Mouse (Mus musculus) common myeloid progenitor, adult 5-6 weeks (primary cell): ENCODE results near the gene Wnk4. TPM values are rescaled to one million over a fixed set of nuclear protein-coding genes. Genes with fewer than 3 reads are reported as not detected.
"Not testable (repeated sequence)": the region's sequence is repeated elsewhere in the genome, so short reads cannot be mapped to it uniquely, and the experiment has no call there.

Experiments
- ATAC-seq: replicated peaks from 2 replicates; pipeline ENCODE4 v1.8.0; 2016; ENCODE audit warnings: low read depth, mild to moderate bottlenecking, moderate TSS enrichment, inconsistent platforms; ENCODE audit not compliant: poor library complexity, severe bottlenecking
- total RNA-seq: library from RNA; stranded (forward); fragments of 200-1000, 187-1606 nt; gene quantifications from 2 replicates; pipeline ENCODE4 v1.2.3, GENCODE M21; 2017

The Wnk4 gene
- total RNA-seq, 1 experiment from 2014 or later = not detected

- ATAC-seq = no peak
Measured at GRCm38 (mm10) chr11:101311083-101311482, 50.7 kb downstream of the Wnk4 start.

DNA sequence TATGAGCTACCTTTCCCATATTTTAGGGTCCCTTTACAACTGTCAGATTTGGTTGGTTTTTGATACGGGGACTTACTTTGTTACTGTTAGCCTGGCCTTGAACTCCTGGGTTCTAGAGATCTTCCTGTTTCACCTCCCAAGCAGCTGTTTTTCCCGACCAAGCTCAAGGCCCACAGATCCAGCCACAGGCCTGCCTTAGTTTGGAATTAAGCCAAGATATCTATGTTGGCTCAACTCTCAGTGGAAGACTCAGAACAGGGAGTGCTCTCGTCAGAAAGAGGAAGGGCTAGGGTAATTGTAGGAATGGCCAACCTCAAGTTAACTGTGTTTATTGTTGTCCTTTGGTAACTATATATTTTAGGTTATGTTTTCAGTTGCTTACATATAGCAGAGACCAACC lies 51.8 kb downstream of the Wnk4 start:
- ATAC-seq = no peak

DNA sequence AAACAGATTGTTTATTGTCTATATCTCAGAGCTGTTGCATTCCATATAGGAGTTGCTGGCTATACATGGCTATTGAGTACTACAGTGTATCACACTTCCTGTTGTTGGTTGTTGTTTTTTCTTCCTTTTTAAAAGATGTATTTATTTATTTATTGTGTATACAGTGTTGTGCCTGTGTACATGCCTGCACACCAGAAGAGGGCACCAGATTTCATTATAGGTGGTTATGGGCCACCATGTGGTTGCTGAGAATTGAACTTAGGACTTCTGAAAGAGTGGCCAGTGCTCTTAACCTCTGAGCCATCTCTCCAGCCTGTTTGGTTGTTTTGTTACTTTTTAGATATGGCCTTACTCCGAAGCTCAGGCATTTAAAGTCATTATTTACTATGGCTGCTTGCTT lies 54.2 kb downstream of the Wnk4 start:
- ATAC-seq = no peak

DNA sequence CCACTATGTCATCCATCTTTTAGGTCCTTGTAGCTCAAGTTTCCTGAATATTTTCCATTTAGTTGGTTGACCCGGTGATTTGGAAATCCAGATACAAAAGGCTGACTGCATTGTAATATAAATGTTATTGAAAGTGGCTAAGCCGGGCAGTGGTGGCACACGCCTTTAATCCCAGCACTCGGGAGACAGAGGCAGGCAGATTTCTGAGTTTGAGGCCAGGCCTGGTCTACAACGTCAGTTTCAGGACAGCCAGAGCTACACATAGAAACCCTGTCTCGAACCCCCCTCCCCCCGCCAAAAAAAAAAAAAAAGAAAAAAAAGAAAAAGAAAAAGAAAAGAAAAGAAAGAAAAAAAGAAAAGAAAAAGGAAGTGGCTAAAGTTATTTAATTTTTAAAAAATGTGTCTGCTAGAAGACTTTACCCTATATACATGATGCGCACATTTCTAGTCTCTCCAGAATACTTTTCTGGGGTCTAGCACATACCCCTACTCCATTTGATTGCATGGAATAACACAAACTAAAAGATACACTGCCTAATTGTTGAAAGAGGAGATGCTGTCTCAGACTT lies 54.8 kb downstream of the Wnk4 start:
- ATAC-seq = no peak

DNA sequence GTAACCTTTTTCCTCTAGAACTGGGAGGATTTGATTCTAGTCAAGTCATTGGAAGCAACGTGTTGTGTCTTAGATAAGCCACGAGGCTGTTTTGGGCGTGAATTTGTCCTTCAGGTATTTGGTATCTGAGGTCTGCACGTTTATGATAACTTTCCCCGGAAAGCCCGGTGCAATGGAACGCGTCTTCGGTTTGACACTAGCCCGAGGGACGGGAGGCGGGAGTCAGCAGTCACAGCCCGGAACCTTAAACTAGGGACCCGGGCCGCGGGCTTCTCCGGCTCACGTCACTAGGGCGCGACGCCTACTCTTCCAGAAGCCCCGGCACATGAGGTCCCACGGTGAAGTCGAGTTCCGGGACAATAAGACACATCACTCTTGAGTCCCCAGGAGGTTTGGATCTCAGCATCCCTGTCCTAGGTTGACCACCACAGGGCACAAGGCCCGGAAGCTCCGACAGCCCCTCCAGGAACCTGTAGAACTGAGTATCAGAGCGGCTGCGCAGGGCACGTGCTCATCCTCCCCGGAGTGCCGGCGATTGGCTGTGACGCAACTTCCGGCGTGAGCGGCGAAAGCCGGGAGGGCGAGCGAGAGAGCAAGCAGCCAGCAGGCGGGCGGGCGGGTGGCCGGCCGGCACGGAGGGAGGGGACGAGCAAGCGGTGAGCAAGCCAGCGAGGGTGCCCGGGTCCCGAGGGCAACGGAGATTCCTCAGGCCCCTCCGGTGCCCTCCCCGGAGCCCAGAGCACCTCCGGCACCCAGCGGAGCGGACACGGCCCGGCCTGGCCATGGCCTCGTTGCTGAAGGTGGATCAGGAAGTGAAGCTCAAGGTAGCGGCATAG lies 55.5 kb downstream of the Wnk4 start, which contains the start of gene Psme3:
Psme3 (plus strand) TSS at position 549 of the 836 bp plus-strand sequence.
- ATAC-seq = peak; percentile 91

- peak; percentile 13; the same call in 1 of the 2 replicates for ATAC-seq
Measured at GRCm38 (mm10) chr11:101316501-101316917, 56.1 kb downstream of the Wnk4 start.

DNA sequence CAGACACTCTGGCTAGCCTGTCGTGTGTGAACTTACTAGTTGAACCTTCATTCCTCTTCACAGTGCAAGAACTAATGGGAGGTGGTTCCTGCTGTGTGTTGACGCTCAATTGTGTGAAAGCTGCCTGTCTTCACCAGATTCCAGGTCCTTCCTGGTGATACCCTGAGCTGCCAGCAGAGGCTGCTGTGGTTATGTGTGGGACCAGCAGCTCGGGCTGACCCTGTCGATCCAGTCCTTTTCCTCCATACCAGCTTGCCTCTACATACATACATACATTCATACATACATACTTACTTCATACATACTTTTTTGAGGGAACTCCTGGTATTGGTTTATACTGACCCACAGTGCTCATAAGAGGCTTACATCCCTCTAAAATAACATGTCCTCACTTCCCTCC lies 63.2 kb downstream of the Wnk4 start:
- peak; percentile 81 for ATAC-seq

DNA sequence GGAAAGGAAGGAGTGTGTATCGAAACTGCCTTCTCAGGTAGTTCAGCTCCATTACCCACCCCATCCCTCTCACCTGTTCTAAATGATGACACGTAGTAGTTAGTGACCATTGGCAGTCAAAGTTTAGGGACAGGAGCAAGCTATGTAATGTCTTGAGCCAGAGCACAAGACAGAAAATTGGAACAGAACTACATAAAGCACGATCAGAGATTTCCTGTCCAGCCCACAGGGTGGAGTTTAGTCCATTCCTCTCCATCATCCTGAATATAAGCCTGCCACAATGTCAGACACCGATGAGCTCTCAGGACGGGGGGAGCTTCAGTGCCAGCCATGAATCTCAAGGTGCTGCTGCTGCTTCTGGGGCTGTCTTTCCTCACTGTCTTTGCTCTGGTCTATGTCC lies 64.4 kb downstream of the Wnk4 start, which contains the start of gene Aoc2:
Aoc2 (plus strand) TSS at position 301 of the 400 bp plus-strand sequence.
- ATAC-seq = no peak

- ATAC-seq = not testable (repeated sequence)
Measured at GRCm38 (mm10) chr11:101325201-101325600, 64.8 kb downstream of the Wnk4 start.

GRCm38 (mm10) chr11:101326147-101326546 lies 65.8 kb downstream of the Wnk4 start:
- ATAC-seq = no peak

Other genes with a start within 250 kb of the Wnk4 start
- gene Naglu, start 190.6 kb upstream of the Wnk4 start, total RNA-seq = 4.5 and 8.3 TPM in 2 replicates
- gene Hsd17b1, start 182.2 kb upstream of the Wnk4 start, total RNA-seq = 1.2 TPM in 1 of 2 replicates, not detected in the other
- 13.3 and 23.2 TPM in 2 replicates for gene Coasy, start 178.0 kb upstream of the Wnk4 start, total RNA-seq
- gene Mlx, start 173.3 kb upstream of the Wnk4 start, total RNA-seq = 30.0 and 31.1 TPM in 2 replicates
- 46.7 and 57.6 TPM in 2 replicates for gene Psmc3ip, start 165.1 kb upstream of the Wnk4 start, total RNA-seq
- gene Retreg3, start 140.7 kb upstream of the Wnk4 start, total RNA-seq = 21.7 and 32.1 TPM in 2 replicates
- gene Tubg1, start 140.6 kb upstream of the Wnk4 start, total RNA-seq = 32.5 and 37.8 TPM in 2 replicates
- not detected in 2 replicates for gene Tubg2, start 104.7 kb upstream of the Wnk4 start, total RNA-seq
- gene Cntnap1, start 90.0 kb upstream of the Wnk4 start, total RNA-seq = 0.05 TPM in 2 replicates
- gene Plekhh3, start 89.2 kb upstream of the Wnk4 start, total RNA-seq = 0.15 and 0.32 TPM in 2 replicates
- gene Ccr10, start 85.1 kb upstream of the Wnk4 start, total RNA-seq = not detected in 2 replicates
- gene Ezh1, start 34.1 kb upstream of the Wnk4 start, total RNA-seq = 15.3 and 22.8 TPM in 2 replicates
- gene Ramp2, start 14.5 kb upstream of the Wnk4 start, total RNA-seq = 0.58 TPM in 1 of 2 replicates, not detected in the other
- 51.5 and 61.9 TPM in 2 replicates for gene Vps25, start 6.9 kb upstream of the Wnk4 start, total RNA-seq
- gene Cntd1, start 18.4 kb downstream of the Wnk4 start, total RNA-seq = 1.5 and 5.4 TPM in 2 replicates
- 34.3 and 43.1 TPM in 2 replicates for gene Coa3, start 18.5 kb downstream of the Wnk4 start, total RNA-seq
- 152 and 208 TPM in 2 replicates for gene Becn1, start 41.7 kb downstream of the Wnk4 start, total RNA-seq
- 112 and 153 TPM in 2 replicates for gene Psme3, start 55.6 kb downstream of the Wnk4 start, total RNA-seq
- 0.78 and 2.4 TPM in 2 replicates for gene Aoc2, start 64.5 kb downstream of the Wnk4 start, total RNA-seq
- under 0.01 and 0.29 TPM in 2 replicates for gene Aoc3, start 70.0 kb downstream of the Wnk4 start, total RNA-seq
- gene G6pc, start 107.0 kb downstream of the Wnk4 start, total RNA-seq = not detected in 2 replicates
- gene Aarsd1, start 157.0 kb downstream of the Wnk4 start, total RNA-seq = 51.6 and 69.0 TPM in 2 replicates
- 1.1 and 17.0 TPM in 2 replicates for gene Gm27029, start 164.2 kb downstream of the Wnk4 start, total RNA-seq
- 3.1 and 5.4 TPM in 2 replicates for gene Rundc1, start 164.5 kb downstream of the Wnk4 start, total RNA-seq
- not detected in 2 replicates for gene Ptges3l, start 164.8 kb downstream of the Wnk4 start, total RNA-seq
- 3,230 and 4,557 TPM in 2 replicates for gene Rpl27, start 181.7 kb downstream of the Wnk4 start, total RNA-seq
- gene Ifi35, start 187.8 kb downstream of the Wnk4 start, total RNA-seq = 29.9 and 33.1 TPM in 2 replicates
- gene Rnd2, start 204.4 kb downstream of the Wnk4 start, total RNA-seq = 2.8 and 3.1 TPM in 2 replicates
- 14.4 and 15.5 TPM in 2 replicates for gene Vat1, start 205.7 kb downstream of the Wnk4 start, total RNA-seq